Mouse (Mus musculus): Measurements from ENCODE around the gene Tceanc.
A peak's percentile ranks its signal among the peaks of the same experiment; 100 is the strongest.

Tceanc gene

GRCm38 (mm10) chrX:166518345-166518744 lies at the start of gene Tceanc:
TSS of gene Tceanc (minus strand) at chrX:166518567.
- peak; percentile 5 for DNase-seq

- no peak for DNase-seq
Observed at GRCm38 (mm10) chrX:166565983-166566382, 47.6 kb upstream of the Tceanc start.

GRCm38 (mm10) chrX:166565401-166565800 lies 47.0 kb upstream of the Tceanc start:
- no peak for DNase-seq

GRCm38 (mm10) chrX:166564900-166565299 lies 46.5 kb upstream of the Tceanc start:
- DNase-seq: no peak

GRCm38 (mm10) chrX:166559333-166559732 lies 41.0 kb upstream of the Tceanc start:
- DNase-seq: peak; percentile 10

- peak; percentile 10 for DNase-seq
Observed at GRCm38 (mm10) chrX:166552355-166552754, 34.0 kb upstream of the Tceanc start.

GRCm38 (mm10) chrX:166546495-166546894 lies 28.1 kb upstream of the Tceanc start:
- no peak for DNase-seq

- no peak for DNase-seq
Observed at GRCm38 (mm10) chrX:166535138-166535537, 16.8 kb upstream of the Tceanc start.

- DNase-seq: no peak
Observed at GRCm38 (mm10) chrX:166533432-166533831, 15.1 kb upstream of the Tceanc start.

GRCm38 (mm10) chrX:166531671-166532070 lies 13.3 kb upstream of the Tceanc start:
- DNase-seq: no peak

- DNase-seq: no peak
Observed at GRCm38 (mm10) chrX:166528126-166528525, 9.8 kb upstream of the Tceanc start.

GRCm38 (mm10) chrX:166525637-166526315 lies 7.4 kb upstream of the Tceanc start:
- DNase-seq: no peak

GRCm38 (mm10) chrX:166520782-166521181 lies 2.4 kb upstream of the Tceanc start:
- no peak for DNase-seq

- DNase-seq: no peak
Observed at GRCm38 (mm10) chrX:166516631-166517030, 1.7 kb downstream of the Tceanc start.

- no peak for DNase-seq
Observed at GRCm38 (mm10) chrX:166515923-166516322, 2.4 kb downstream of the Tceanc start.

GRCm38 (mm10) chrX:166514035-166514434 lies 4.3 kb downstream of the Tceanc start:
- DNase-seq: peak; percentile 51

GRCm38 (mm10) chrX:166512071-166512470 lies 6.3 kb downstream of the Tceanc start:
- DNase-seq: no peak

- DNase-seq: no peak
Observed at GRCm38 (mm10) chrX:166511107-166511506, 7.3 kb downstream of the Tceanc start.

GRCm38 (mm10) chrX:166509761-166510738 lies 8.3 kb downstream of the Tceanc start:
- peak; percentile 95 for DNase-seq

GRCm38 (mm10) chrX:166504421-166504820 lies 13.9 kb downstream of the Tceanc start:
- DNase-seq: no peak

GRCm38 (mm10) chrX:166499496-166500190 lies 18.7 kb downstream of the Tceanc start:
- no peak for DNase-seq

- no peak for DNase-seq
Observed at GRCm38 (mm10) chrX:166497771-166498170, 20.6 kb downstream of the Tceanc start.

GRCm38 (mm10) chrX:166495052-166495451 lies 23.3 kb downstream of the Tceanc start:
- DNase-seq: no peak

Measured in kidney, postnatal 10 days (tissue).